Mouse (Mus musculus) liver, embryonic 11.5 days (tissue): Measurements from ENCODE around the gene Depdc1b. TPM values are rescaled to one million over a fixed set of nuclear protein-coding genes. Genes with fewer than 3 reads are reported as not detected.
A peak's percentile ranks its signal among the peaks of the same experiment; 100 is the strongest.

ENCODE experiments used
- ATAC-seq: fragments of 200-750 bp; cut with Nextera tagmentation; replicated peaks from 2 replicates; pipeline ENCODE4 v1.8.0; 2017; ENCODE audit warnings: moderate number of reproducible peaks, mild to moderate bottlenecking, moderate TSS enrichment, moderate library complexity; ENCODE audit not compliant: low FRiP score
- DNase-seq: peaks from one replicate; pipeline ENCODE4 v3.0.0-alpha.2; 2017; ENCODE audit warnings: low spot score
- H3K27ac ChIP-seq: fragments of 300-500 bp; sonication (generic); 2 replicates; pipeline ENCODE4 v1.5.1; 2014; ENCODE audit warnings: mild to moderate bottlenecking, low read depth, low read length, control low read depth
- H3K27me3 ChIP-seq: fragments of 300-500 bp; sonication (generic); replicated peaks from 2 replicates; pipeline ENCODE4 v1.6.1; 2014; ENCODE audit warnings: low read length, mixed read lengths; ENCODE audit not compliant: control insufficient read depth, insufficient read depth
- H3K36me3 ChIP-seq: fragments of 300-500 bp; sonication (generic); 2 replicates; pipeline ENCODE4 v1.6.1; 2014; ENCODE audit warnings: mild to moderate bottlenecking, low read length, moderate library complexity, mixed read lengths; ENCODE audit not compliant: control insufficient read depth, insufficient read depth
- H3K4me1 ChIP-seq: fragments of 300-500 bp; sonication (generic); replicated peaks from 2 replicates; pipeline ENCODE4 v1.6.1; 2014; ENCODE audit warnings: low read length, mixed read lengths; ENCODE audit not compliant: control insufficient read depth, insufficient read depth
- H3K4me2 ChIP-seq: fragments of 300-500 bp; sonication (generic); 2 replicates; pipeline ENCODE4 v1.6.1; 2014; ENCODE audit warnings: mild to moderate bottlenecking, control low read depth, moderate library complexity
- H3K4me3 ChIP-seq: fragments of 300-500 bp; sonication (generic); 2 replicates; pipeline ENCODE4 v1.5.1; 2014; ENCODE audit warnings: low read depth, low read length, control low read depth
- H3K9ac ChIP-seq: fragments of 300-500 bp; sonication (generic); 2 replicates; pipeline ENCODE4 v1.6.1; 2014; ENCODE audit warnings: low read depth, low read length, control low read depth
- H3K9me3 ChIP-seq: fragments of 300-500 bp; sonication (generic); 2 replicates; pipeline ENCODE4 v1.6.1; 2016; ENCODE audit warnings: low read length, inconsistent platforms, mixed read lengths; ENCODE audit not compliant: control insufficient read depth
- WGBS: fragments of 180-500 bp; shearing (Covaris S2); extraction: QIAGEN DNeasy Blood & Tissue Kit; methylation state at CpG from one replicate; pipeline ENCODE4 v1.1.7; 2014; 5-methylcytosine and 5-hydroxymethylcytosine counted together
- polyA plus RNA-seq: library from polyadenylated mRNA; unstranded; fragments of >200 nt; fragmentation: Nextera tagmentation; extraction: Ambion mirVana; gene quantifications from 2 replicates; pipeline ENCODE4 v1.2.1, GENCODE M21; 2014

Gene Depdc1b
- polyA plus RNA-seq, 1 experiment from 2014 or later: 14.9 TPM

GRCm38 (mm10) chr13:108323866-108324829 lies 8.0 kb downstream of the Depdc1b start:
- Histone ChIP-seq H3K9ac (no peak overlapping the region), H3K27me3 (no peaks in the 10 kb centered on the region), H3K4me1 (no peaks in the 10 kb centered on the region), H3K9me3 (no peaks in the 10 kb centered on the region), H3K4me3 (no peak overlapping the region), H3K27ac (no peak overlapping the region), H3K4me2 (no peak overlapping the region), H3K36me3 (no peaks in the 10 kb centered on the region; the same call in 1 of the 2 replicates)
- 91% methylated on average over 22 of the region's 22 CpGs for WGBS
- no peak for DNase-seq
- ATAC-seq: no peak

- H3K4me1 ChIP-seq: no peaks in the 10 kb centered on the region
- no peak overlapping the region for H3K4me2 ChIP-seq
- ATAC-seq (no peak), DNase-seq (no peak)
- H3K27ac ChIP-seq: no peak overlapping the region
- H3K36me3 ChIP-seq: no peaks in the 10 kb centered on the region
- 85% methylated on average over 5 of the region's 5 CpGs for WGBS
- no peaks in the 10 kb centered on the region for H3K27me3 ChIP-seq
- no peak overlapping the region for H3K9ac ChIP-seq
- no peaks in the 10 kb centered on the region for H3K9me3 ChIP-seq
- H3K4me3 ChIP-seq: no peak overlapping the region
Observed at GRCm38 (mm10) chr13:108325871-108326270, 9.7 kb downstream of the Depdc1b start.

- no peak for ATAC-seq
- H3K27ac ChIP-seq: no peak overlapping the region
- no peak for DNase-seq
- H3K4me2 ChIP-seq: no peak overlapping the region
- no peaks in the 10 kb centered on the region for H3K4me1 ChIP-seq
- no peaks in the 10 kb centered on the region for H3K36me3 ChIP-seq
- no peak overlapping the region for H3K4me3 ChIP-seq
- H3K9ac ChIP-seq: no peak overlapping the region
- H3K27me3 ChIP-seq: no peaks in the 10 kb centered on the region
- 85% methylated on average over 10 of the region's 10 CpGs for WGBS
- H3K9me3 ChIP-seq: no peaks in the 10 kb centered on the region
Observed at GRCm38 (mm10) chr13:108326351-108326750, 10.2 kb downstream of the Depdc1b start.

- no peaks in the 10 kb centered on the region for H3K4me1 ChIP-seq
- no peak overlapping the region for H3K4me2 ChIP-seq
- no peak overlapping the region for H3K4me3 ChIP-seq
- WGBS: 85% methylated on average over 7 of the region's 7 CpGs
- no peak overlapping the region for H3K27ac ChIP-seq
- no peak overlapping the region for H3K9ac ChIP-seq
- no peak for DNase-seq
- H3K36me3 ChIP-seq: no peaks in the 10 kb centered on the region
- H3K27me3 ChIP-seq: no peaks in the 10 kb centered on the region
- H3K9me3 ChIP-seq: no peaks in the 10 kb centered on the region
- no peak for ATAC-seq
Observed at GRCm38 (mm10) chr13:108327047-108327446, 10.9 kb downstream of the Depdc1b start.

DNA sequence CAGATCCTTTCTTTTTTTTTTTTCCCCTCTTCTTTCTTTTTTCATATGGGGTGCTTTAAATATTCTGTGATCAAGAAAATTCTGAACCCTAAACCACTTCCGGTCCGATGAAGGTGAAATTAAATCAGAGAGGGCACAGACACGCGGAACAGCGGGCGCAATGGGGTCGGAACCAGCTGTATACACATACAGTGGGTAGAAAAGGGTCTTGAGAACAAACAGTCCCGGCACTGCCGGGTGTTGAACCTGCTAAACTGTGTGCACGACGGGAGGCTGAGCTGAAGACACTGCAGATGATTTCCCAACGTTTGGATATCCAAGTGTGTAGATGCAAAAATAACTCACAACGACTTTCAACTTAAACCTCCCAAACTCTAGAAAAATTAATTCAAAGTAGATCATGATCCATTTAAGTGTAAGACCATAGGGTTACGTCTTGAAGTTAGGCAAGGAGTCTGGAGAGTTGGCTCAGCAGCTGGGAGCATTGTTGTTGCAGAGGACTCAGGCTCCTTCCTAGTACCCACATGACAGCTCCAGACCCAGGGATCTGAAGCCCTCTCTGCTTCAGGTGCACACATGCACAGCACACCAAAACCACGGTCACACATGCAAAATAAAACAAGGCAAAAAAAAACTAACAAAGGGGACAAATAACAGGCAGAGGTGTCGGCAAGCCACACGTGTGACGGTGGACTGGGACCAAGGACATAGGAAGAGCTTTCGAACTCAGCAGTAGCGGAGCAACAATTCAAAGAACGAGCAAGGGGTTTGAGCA lies 12.5 kb downstream of the Depdc1b start:
- Histone ChIP-seq H3K27ac (no peak overlapping the region), H3K27me3 (no peaks in the 10 kb centered on the region), H3K36me3 (no peaks in the 10 kb centered on the region), H3K4me2 (no peak overlapping the region), H3K4me1 (no peaks in the 10 kb centered on the region), H3K9me3 (no peaks in the 10 kb centered on the region), H3K9ac (no peak overlapping the region), H3K4me3 (no peak overlapping the region)
- 92% methylated on average over 21 of the region's 21 CpGs for WGBS
- ATAC-seq (no peak), DNase-seq (no peak)

- no peak overlapping the region for H3K4me2 ChIP-seq
- H3K9me3 ChIP-seq: no peaks in the 10 kb centered on the region
- H3K4me3 ChIP-seq: no peak overlapping the region
- no peak overlapping the region for H3K9ac ChIP-seq
- H3K27me3 ChIP-seq: no peaks in the 10 kb centered on the region
- ATAC-seq (peak; percentile 15; the same call in 1 of the 2 replicates), DNase-seq (no peak)
- no peaks in the 10 kb centered on the region for H3K4me1 ChIP-seq
- H3K36me3 ChIP-seq: no peaks in the 10 kb centered on the region
- H3K27ac ChIP-seq: no peak overlapping the region
- WGBS: 72% methylated on average over 3 of the region's 3 CpGs
Observed at GRCm38 (mm10) chr13:108329693-108330092, 13.6 kb downstream of the Depdc1b start.

GRCm38 (mm10) chr13:108335257-108336003 lies 19.3 kb downstream of the Depdc1b start:
- no peaks in the 10 kb centered on the region for H3K27me3 ChIP-seq
- no peak overlapping the region for H3K27ac ChIP-seq
- 80% methylated on average over 15 of the region's 15 CpGs for WGBS
- ATAC-seq (no peak), DNase-seq (no peak)
- no peaks in the 10 kb centered on the region for H3K9me3 ChIP-seq
- no peak overlapping the region for H3K9ac ChIP-seq
- no peak overlapping the region for H3K4me2 ChIP-seq
- no peaks in the 10 kb centered on the region for H3K4me1 ChIP-seq
- H3K36me3 ChIP-seq: no peaks in the 10 kb centered on the region
- H3K4me3 ChIP-seq: no peak overlapping the region

- DNase-seq: no peak
- H3K4me2 ChIP-seq: no peak overlapping the region
- no peaks in the 10 kb centered on the region for H3K27me3 ChIP-seq
- H3K36me3 ChIP-seq: no peaks in the 10 kb centered on the region
- no peaks in the 10 kb centered on the region for H3K4me1 ChIP-seq
- H3K27ac ChIP-seq: no peak overlapping the region
- H3K4me3 ChIP-seq: no peak overlapping the region
- no peak for ATAC-seq
- H3K9ac ChIP-seq: no peak overlapping the region
- no peaks in the 10 kb centered on the region for H3K9me3 ChIP-seq
- WGBS: 92% methylated on average over 11 of the region's 11 CpGs
Observed at GRCm38 (mm10) chr13:108336192-108336591, 20.1 kb downstream of the Depdc1b start.
